Mouse (Mus musculus) CH12.LX (cell line): ENCODE results near the gene Hfe2. TPM values are rescaled to one million over a fixed set of nuclear protein-coding genes. Genes with fewer than 3 reads are reported as not detected.

Experiments
- DNase-seq: peaks from one replicate; pipeline ENCODE4 v3.0.0-alpha.2; 2013; ENCODE audit errors: extremely low read depth
- H3K27ac ChIP-seq: 2 replicates; pipeline ENCODE4 v1.5.1; 2012; ENCODE audit warnings: low read depth, mild to moderate bottlenecking, control low read depth, moderate library complexity; ENCODE audit not compliant: insufficient read depth
- H3K27me3 ChIP-seq: replicated peaks from 2 replicates; pipeline ENCODE3; 2012; ENCODE audit warnings: inconsistent platforms
- H3K36me3 ChIP-seq, 2 experiments: replicated peaks in 1 of 2; 2 replicates each; pipeline versions ENCODE3 to v1.6.1; 2012; ENCODE audit warnings: inconsistent platforms in 1 of 2, low read length in 1 of 2, mild to moderate bottlenecking in 1 of 2, mixed read lengths in 1 of 2, moderate library complexity in 1 of 2; ENCODE audit not compliant: control insufficient read depth in 1 of 2, insufficient read depth in 1 of 2
- H3K4me1 ChIP-seq, 2 experiments: 2 replicates each; pipeline ENCODE4 v1.6.1; 2012; ENCODE audit warnings: inconsistent platforms in 1 of 2, moderate library complexity in 1 of 2; ENCODE audit not compliant: insufficient read depth in 2 of 2, control insufficient read depth in 1 of 2
- H3K4me2 ChIP-seq: 2 replicates; pipeline ENCODE4 v1.6.1; 2012; ENCODE audit warnings: low read depth, mild to moderate bottlenecking, control low read depth; ENCODE audit not compliant: poor library complexity, insufficient read depth, severe bottlenecking
- H3K4me3 ChIP-seq, 3 experiments: fragments of 150-350 bp in 1 of 3; sonication (generic) in 1 of 3; replicated peaks in 1 of 3; 2 replicates each; pipeline versions ENCODE3 to v1.5.1; 2011 to 2012; ENCODE audit warnings: low read depth in 2 of 3, low read length in 2 of 3, mild to moderate bottlenecking in 2 of 3, moderate library complexity in 2 of 3, control low read depth in 1 of 3, improper control_type of control experiment in 1 of 3, inconsistent platforms in 1 of 3, mixed read lengths in 1 of 3; ENCODE audit not compliant: poor library complexity in 1 of 3
- H3K79me2 ChIP-seq: replicated peaks from 2 replicates; pipeline ENCODE4 v1.6.1; 2012; ENCODE audit warnings: mild to moderate bottlenecking, moderate library complexity; ENCODE audit not compliant: control insufficient read depth, poor library complexity, insufficient read depth, severe bottlenecking; ENCODE audit errors: extremely low read depth
- H3K9ac ChIP-seq: 2 replicates; pipeline ENCODE4 v1.6.1; 2012; ENCODE audit warnings: low read depth, mild to moderate bottlenecking, control low read depth, moderate library complexity; ENCODE audit not compliant: insufficient read depth
- H3K9me3 ChIP-seq: replicated peaks from 2 replicates; pipeline ENCODE3; 2012; ENCODE audit warnings: low read length, inconsistent platforms, mixed read lengths
- BHLHE40 ChIP-seq: IDR thresholded peaks from 2 replicates; pipeline ENCODE4 v1.6.1; 2011; ENCODE audit warnings: mild to moderate bottlenecking, low read depth, low read length, improper control_type of control experiment
- CHD1 ChIP-seq: IDR thresholded peaks from 2 replicates; pipeline ENCODE4 v1.6.1; 2012; ENCODE audit warnings: low read depth, low read length, improper control_type of control experiment, inconsistent platforms
- CHD2 ChIP-seq: IDR thresholded peaks from 2 replicates; pipeline ENCODE4 v1.6.1; 2011; ENCODE audit warnings: low read length, improper control_type of control experiment
- CTCF ChIP-seq, 2 experiments: IDR thresholded peaks in 1 of 2; conservative IDR thresholded peaks in 1 of 2; 2 replicates each; pipeline ENCODE4 v1.5.1; 2011 to 2012; ENCODE audit warnings: low read depth in 2 of 2, low read length in 2 of 2, improper control_type of control experiment in 1 of 2, inconsistent platforms in 1 of 2, mild to moderate bottlenecking in 1 of 2, moderate library complexity in 1 of 2
- EP300 ChIP-seq: IDR thresholded peaks from 2 replicates; pipeline ENCODE4 v1.6.1; 2011; ENCODE audit warnings: low read length, improper control_type of control experiment
- GABPA ChIP-seq: IDR thresholded peaks from 2 replicates; pipeline ENCODE4 v1.6.1; 2012; ENCODE audit warnings: low read depth, low read length, improper control_type of control experiment, inconsistent platforms; ENCODE audit not compliant: insufficient replicate concordance
- HCFC1 ChIP-seq: IDR thresholded peaks from 2 replicates; pipeline ENCODE4 v1.6.1; 2012; ENCODE audit warnings: low read depth, mild to moderate bottlenecking, inconsistent platforms, low read length, improper control_type of control experiment
- JUN ChIP-seq: IDR thresholded peaks from 2 replicates; pipeline ENCODE4 v1.6.1; 2011; ENCODE audit warnings: low read depth, mild to moderate bottlenecking, low read length, improper control_type of control experiment, moderate library complexity; ENCODE audit not compliant: insufficient read depth
- JUND ChIP-seq: conservative IDR thresholded peaks from 2 replicates; pipeline ENCODE4 v1.6.1; 2011; ENCODE audit warnings: low read depth, low read length, improper control_type of control experiment
- KAT2A ChIP-seq: IDR thresholded peaks from 2 replicates; pipeline ENCODE4 v1.6.1; 2012; ENCODE audit warnings: low read length, improper control_type of control experiment, inconsistent platforms; ENCODE audit not compliant: insufficient replicate concordance
- MAFK ChIP-seq: IDR thresholded peaks from 2 replicates; pipeline ENCODE4 v1.6.1; 2011; ENCODE audit warnings: low read length, improper control_type of control experiment; ENCODE audit not compliant: insufficient replicate concordance
- MAX ChIP-seq: IDR thresholded peaks from 2 replicates; pipeline ENCODE4 v1.6.1; 2011; ENCODE audit warnings: low read length, improper control_type of control experiment
- MAZ ChIP-seq: IDR thresholded peaks from 2 replicates; pipeline ENCODE4 v1.6.1; 2012; ENCODE audit warnings: low read depth, mild to moderate bottlenecking, inconsistent platforms, low read length, improper control_type of control experiment, moderate library complexity
- MXI1 ChIP-seq: IDR thresholded peaks from 2 replicates; pipeline ENCODE4 v1.6.1; 2011; ENCODE audit warnings: mild to moderate bottlenecking, low read depth, low read length, improper control_type of control experiment
- MYC ChIP-seq: IDR thresholded peaks from 2 replicates; pipeline ENCODE4 v1.6.1; 2011; ENCODE audit warnings: low read depth, mild to moderate bottlenecking, improper control_type of control experiment, low read length
- NELFE ChIP-seq: IDR thresholded peaks from 2 replicates; pipeline ENCODE4 v1.6.1; 2011; ENCODE audit warnings: low read depth, low read length, improper control_type of control experiment
- POLR2A ChIP-seq: IDR thresholded peaks from 2 replicates; pipeline ENCODE4 v1.6.1; 2011; ENCODE audit warnings: low read depth, mild to moderate bottlenecking, improper control_type of control experiment, low read length
- POLR2AphosphoS2 ChIP-seq: IDR thresholded peaks from 2 replicates; pipeline ENCODE4 v1.6.1; 2011; ENCODE audit warnings: low read depth, low read length, improper control_type of control experiment
- RAD21 ChIP-seq: IDR thresholded peaks from 2 replicates; pipeline ENCODE4 v1.6.1; 2011; ENCODE audit warnings: low read depth, mild to moderate bottlenecking, low read length, improper control_type of control experiment, moderate library complexity
- RCOR1 ChIP-seq: conservative IDR thresholded peaks from 2 replicates; pipeline ENCODE4 v1.6.1; 2012; ENCODE audit warnings: low read depth, mild to moderate bottlenecking, inconsistent platforms, low read length, improper control_type of control experiment
- SIN3A ChIP-seq: IDR thresholded peaks from 2 replicates; pipeline ENCODE4 v1.6.1; 2012; ENCODE audit warnings: low read length, improper control_type of control experiment, inconsistent platforms
- TBP ChIP-seq: conservative IDR thresholded peaks from 2 replicates; pipeline ENCODE4 v1.6.1; 2011; ENCODE audit warnings: low read depth, low read length, improper control_type of control experiment
- TCF12 ChIP-seq: IDR thresholded peaks from 2 replicates; pipeline ENCODE4 v1.6.1; 2014; ENCODE audit warnings: low read depth, mild to moderate bottlenecking, inconsistent platforms, low read length, improper control_type of control experiment
- USF1 ChIP-seq: IDR thresholded peaks from 2 replicates; pipeline ENCODE4 v1.6.1; 2014; ENCODE audit warnings: low read depth, mild to moderate bottlenecking, inconsistent platforms, low read length, improper control_type of control experiment
- USF2 ChIP-seq: conservative IDR thresholded peaks from 2 replicates; pipeline ENCODE4 v1.6.1; 2011; ENCODE audit warnings: low read depth, low read length, improper control_type of control experiment
- ZC3H11A ChIP-seq: IDR thresholded peaks from 2 replicates; pipeline ENCODE4 v1.6.1; 2012; ENCODE audit warnings: low read depth, mild to moderate bottlenecking, inconsistent platforms, low read length, improper control_type of control experiment
- ZKSCAN1 ChIP-seq: IDR thresholded peaks from 2 replicates; pipeline ENCODE4 v1.6.1; 2012; ENCODE audit warnings: low read depth, inconsistent platforms, low read length, improper control_type of control experiment, borderline replicate concordance
- ZMIZ1 ChIP-seq: IDR thresholded peaks from 2 replicates; pipeline ENCODE4 v1.6.1; 2012; ENCODE audit warnings: low read depth, mild to moderate bottlenecking, inconsistent platforms, low read length, improper control_type of control experiment
- dilution Hi-C: fragments of 300-500 bp; cut with MboI; formaldehyde crosslinking; loops from 2 replicates; pipeline ENCODE4 v1.14.3; 2020; ENCODE audit warnings: low sequenced_read_pairs; ENCODE audit not compliant: extremely low pct_unique_long_range_greater_than_20kb, extremely low pct_ligation_motif_present
- in situ Hi-C: fragments of 300-500 bp; cut with MboI; formaldehyde crosslinking; loops from 3 replicates; pipeline ENCODE4 v1.14.3; 2019; ENCODE audit warnings: low sequenced_read_pairs, low pct_ligation_motif_present, low pct_unique_long_range_greater_than_20kb, mixed read lengths
- polyA plus RNA-seq: library from polyadenylated mRNA; unstranded; fragments of >175 nt; gene quantifications from 2 replicates; pipeline ENCODE4 v1.2.1, GENCODE M21; 2012; ENCODE audit warnings: low read depth; ENCODE audit not compliant: insufficient read length
- total RNA-seq, 2 experiments: library from RNA; depleted of rRNA; stranded (reverse); fragments of 300-350 nt in 1 of 2; fragments of >200 nt in 1 of 2; gene quantifications; 2 replicates each; pipeline ENCODE4 v1.2.3; 2012 to 2014

The Hfe2 gene
- total and polyA plus RNA-seq, 3 experiments = not detected

DNA sequence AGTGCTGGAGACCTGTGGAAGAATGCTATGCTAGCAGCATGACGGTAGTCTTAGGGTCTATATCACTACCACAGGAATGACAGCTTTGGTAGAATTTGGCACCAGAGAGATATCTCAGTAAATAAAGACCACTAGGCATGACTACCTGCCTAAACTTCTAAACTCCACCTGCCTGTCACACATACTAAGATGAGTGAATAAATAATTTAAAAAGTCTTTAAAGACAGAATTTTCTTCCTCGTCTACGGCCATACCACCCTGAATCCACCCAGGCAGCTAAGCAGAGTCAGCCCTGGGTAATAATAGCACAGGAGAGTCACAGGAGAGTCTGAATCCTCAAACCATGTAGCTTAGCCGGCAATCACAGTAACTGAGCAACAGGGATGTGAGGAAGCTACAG, 40.1 kb upstream of the Hfe2 start:
- H3K27me3 ChIP-seq = peaks cover 24% of the 10 kb centered on the region
- no peak for TF ChIP-seq POLR2A
- TF ChIP-seq BHLHE40 = no peak
- no peak for TF ChIP-seq RAD21
- TF ChIP-seq MYC = no peak
- TF ChIP-seq CHD2 = no peak
- TF ChIP-seq TCF12 = no peak
- no peak for TF ChIP-seq MAX
- TF ChIP-seq USF1 = no peak
- TF ChIP-seq TBP = no peak
- TF ChIP-seq CTCF (conservative IDR thresholded peaks at IDR 0.05 in 1 of 2, IDR thresholded peaks at IDR 0.05 in 1 of 2; ENCODE audit: low read depth in 2 of 2, low read length in 2 of 2) = no peak
- TF ChIP-seq MAFK = no peak
- no peak for TF ChIP-seq MAZ
- TF ChIP-seq HCFC1 = no peak
- TF ChIP-seq MXI1 = no peak
- no peak for TF ChIP-seq POLR2AphosphoS2
- no peak for TF ChIP-seq ZMIZ1
- no peak for TF ChIP-seq NELFE
- no peak for TF ChIP-seq USF2
- TF ChIP-seq SIN3A = no peak
- no peaks in the 10 kb centered on the region for H3K79me2 ChIP-seq
- H3K9me3 ChIP-seq = peaks cover 2% of the 10 kb centered on the region
- no peak overlapping the region for H3K27ac ChIP-seq
- in situ Hi-C loops (no loop called here), dilution Hi-C loops (no loop called here)
- peak overlapping the region; percentile 25; the same call in 1 of the 2 replicates for H3K4me2 ChIP-seq
- no peaks in the 10 kb centered on the region for H3K36me3 ChIP-seq
- no peak for DNase-seq
- H3K4me1 ChIP-seq = peaks cover 0 to 19% of the 10 kb centered on the region in 2 experiments; a peak in 2 of 4 replicates
- H3K9ac ChIP-seq = no peak overlapping the region
- H3K4me3 ChIP-seq = no peak overlapping the region

DNA sequence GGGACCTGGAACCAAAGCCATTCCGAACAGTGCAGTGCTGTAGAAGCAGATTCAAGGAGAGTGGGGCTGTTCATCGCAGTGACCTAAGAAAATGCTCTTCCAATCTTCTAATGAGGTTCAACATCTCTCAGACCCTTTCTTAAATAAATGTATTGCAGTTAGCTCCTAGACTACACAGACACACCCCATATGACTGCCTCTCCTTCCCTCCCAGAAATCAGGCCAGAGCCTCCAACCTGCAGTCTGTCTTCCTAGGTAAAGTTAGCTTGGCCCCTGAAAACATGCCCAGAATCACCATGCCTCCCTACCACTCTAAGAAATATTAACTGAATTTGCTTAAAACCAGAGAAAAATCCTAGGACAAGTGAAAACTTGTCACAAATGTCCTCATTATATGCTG, 39.6 kb upstream of the Hfe2 start:
- Histone ChIP-seq H3K4me3 (no peak overlapping the region), H3K9ac (no peak overlapping the region), H3K36me3 (no peaks in the 10 kb centered on the region), H3K4me1 (peaks cover 0 to 19% of the 10 kb centered on the region in 2 experiments; a peak in 2 of 4 replicates), H3K27me3 (peaks cover 24% of the 10 kb centered on the region), H3K9me3 (peaks cover 2% of the 10 kb centered on the region), H3K79me2 (no peaks in the 10 kb centered on the region), H3K4me2 (peak overlapping the region; percentile 87), H3K27ac (no peak overlapping the region)
- DNase-seq = peak; percentile 29
- dilution Hi-C loops (no loop called here), in situ Hi-C loops (no loop called here)
- no peak for TF ChIP-seq TBP
- no peak for TF ChIP-seq NELFE
- no peak for TF ChIP-seq CTCF (conservative IDR thresholded peaks at IDR 0.05 in 1 of 2, IDR thresholded peaks at IDR 0.05 in 1 of 2; ENCODE audit: low read depth in 2 of 2, low read length in 2 of 2)
- TF ChIP-seq MYC = no peak
- no peak for TF ChIP-seq ZC3H11A
- no peak for TF ChIP-seq JUND
- TF ChIP-seq JUN = no peak
- TF ChIP-seq SIN3A = no peak
- no peak for TF ChIP-seq EP300
- TF ChIP-seq GABPA = no peak
- TF ChIP-seq RAD21 = no peak
- no peak for TF ChIP-seq RCOR1
- TF ChIP-seq MAX = no peak
- no peak for TF ChIP-seq CHD1
- TF ChIP-seq KAT2A = no peak
- TF ChIP-seq ZKSCAN1 = no peak
